Mouse (Mus musculus) liver, postnatal 0 days (tissue): ENCODE measurements at regions not wholly inside any gene's neighbourhood (a gene's known extent, or its start where the extent isn't known, plus 50 kb on each side); places are given as distances from the start of the nearest gene placed in this dataset.

Source experiments
- CTCF ChIP-seq: sonication (generic); IDR thresholded peaks from 2 replicates; pipeline ENCODE4 v1.5.1; 2016; ENCODE audit warnings: antibody characterized with exemption, low read depth
- EP300 ChIP-seq: IDR thresholded peaks from 2 replicates; pipeline ENCODE4 v1.6.1; 2016; ENCODE audit warnings: antibody characterized with exemption, low read depth, mild to moderate bottlenecking

GRCm38 (mm10) chr10:14210445-14210844 lies 244.6 kb downstream of the Hivep2 start:
- TF ChIP-seq CTCF: no peak
- TF ChIP-seq EP300: no peak
